Mouse (Mus musculus): ENCODE measurements around the gene Schip1. TPM values are rescaled to one million over a fixed set of nuclear protein-coding genes. Genes with fewer than 3 reads are reported as not detected.

Gene Schip1
- polyA plus RNA-seq, 1 experiment, result 8.0 TPM

DNA sequence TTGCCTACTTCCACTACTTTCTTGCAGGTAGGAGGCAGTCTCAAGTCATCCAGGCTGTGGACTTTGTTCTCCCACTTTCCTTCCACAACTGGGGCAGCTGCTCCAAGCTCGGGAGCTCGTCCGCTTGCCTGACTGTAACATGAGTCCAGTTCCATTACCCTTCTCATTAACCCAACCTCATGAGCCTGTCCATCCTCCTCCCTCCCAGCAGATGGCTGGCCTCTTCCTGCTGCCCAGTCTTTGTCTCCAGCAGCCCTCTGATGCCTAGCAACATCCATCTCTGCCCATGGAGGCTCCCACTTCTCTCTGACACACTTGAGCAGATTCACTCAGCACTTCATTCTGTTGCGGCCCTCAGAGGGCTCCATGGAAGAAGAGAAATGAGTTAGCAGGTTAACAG lies 204.6 kb downstream of the Schip1 start:
- TF ChIP-seq CTCF (IDR thresholded peaks at IDR 0.05; ENCODE audit: control insufficient read depth, insufficient read depth, low read length) (no peak), POLR2A (IDR thresholded peaks at IDR 0.05; ENCODE audit: borderline replicate concordance, control insufficient read depth, low read depth, low read length) (no peak)
- H3K4me3 ChIP-seq (replicated peaks; ENCODE audit: control insufficient read depth, low read depth, low read length), result no peak overlapping the region
- no peaks in the 10 kb centered on the region for H3K4me1 ChIP-seq (ENCODE audit: control insufficient read depth, insufficient read depth, low read length)
- WGBS, result 90% methylated on average over 4 of the region's 4 CpGs
- no peak overlapping the region for H3K27ac ChIP-seq (ENCODE audit: control insufficient read depth, insufficient read depth, low read depth, low read length, poor library complexity)

DNA sequence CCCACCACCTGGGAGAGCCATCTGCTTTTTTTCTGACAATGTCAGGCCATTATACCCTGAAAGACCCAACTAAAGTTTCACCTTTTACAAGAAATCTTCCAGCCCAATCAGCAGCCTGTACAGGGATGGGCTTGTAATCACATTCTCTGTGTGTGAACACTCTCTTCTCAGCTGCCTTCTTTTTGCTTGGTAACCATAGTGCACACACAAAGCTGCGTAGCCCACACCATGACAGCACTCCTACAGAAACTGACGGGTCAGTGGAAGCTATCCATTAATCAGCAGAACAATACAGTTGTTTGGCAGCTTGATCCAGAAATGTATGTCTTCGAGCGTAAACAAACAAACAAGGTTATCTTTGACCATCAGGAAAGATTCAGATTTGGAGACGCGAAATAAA lies 205.6 kb downstream of the Schip1 start:
- WGBS, result 80% methylated on average over 6 of the region's 6 CpGs

DNA sequence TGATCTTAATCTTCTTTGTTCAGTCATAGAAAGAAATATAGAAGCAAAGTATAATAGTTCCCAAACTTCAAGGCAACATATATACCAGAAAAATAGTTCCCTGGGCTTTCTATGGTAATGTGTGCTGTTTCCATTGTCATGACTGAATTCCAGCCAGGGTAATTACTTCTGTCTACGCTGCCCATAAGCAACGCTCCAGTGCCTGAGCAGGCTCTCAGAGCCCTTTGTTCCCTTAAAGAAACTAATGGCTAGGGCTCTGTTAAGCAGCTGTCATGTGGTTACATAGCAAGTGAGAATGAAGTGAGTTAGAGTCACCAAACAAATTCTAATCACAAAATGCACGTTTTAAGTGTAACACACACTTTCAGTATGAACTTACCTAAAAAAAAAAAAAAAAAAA lies 206.9 kb downstream of the Schip1 start:
- no peak for TF ChIP-seq CTCF (IDR thresholded peaks at IDR 0.05; ENCODE audit: control insufficient read depth, insufficient read depth, low read length)
- TF ChIP-seq POLR2A (IDR thresholded peaks at IDR 0.05; ENCODE audit: borderline replicate concordance, control insufficient read depth, low read depth, low read length), result no peak
- H3K4me1 ChIP-seq (ENCODE audit: control insufficient read depth, insufficient read depth, low read length), result no peaks in the 10 kb centered on the region
- no peak overlapping the region for H3K4me3 ChIP-seq (replicated peaks; ENCODE audit: control insufficient read depth, low read depth, low read length)
- H3K27ac ChIP-seq (ENCODE audit: control insufficient read depth, insufficient read depth, low read depth, low read length, poor library complexity), result no peak overlapping the region
- WGBS, result 74% methylated on average over 3 of the region's 3 CpGs

More for the DNA sequence above, 205.6 kb downstream of the Schip1 start:
- no peaks in the 10 kb centered on the region for H3K4me1 ChIP-seq (ENCODE audit: control insufficient read depth, insufficient read depth, low read length)
- H3K4me3 ChIP-seq (replicated peaks; ENCODE audit: control insufficient read depth, low read depth, low read length), result no peak overlapping the region
- TF ChIP-seq CTCF (IDR thresholded peaks at IDR 0.05; ENCODE audit: control insufficient read depth, insufficient read depth, low read length) (no peak), POLR2A (IDR thresholded peaks at IDR 0.05; ENCODE audit: borderline replicate concordance, control insufficient read depth, low read depth, low read length) (no peak)
- no peak overlapping the region for H3K27ac ChIP-seq (ENCODE audit: control insufficient read depth, insufficient read depth, low read depth, low read length, poor library complexity)

DNA sequence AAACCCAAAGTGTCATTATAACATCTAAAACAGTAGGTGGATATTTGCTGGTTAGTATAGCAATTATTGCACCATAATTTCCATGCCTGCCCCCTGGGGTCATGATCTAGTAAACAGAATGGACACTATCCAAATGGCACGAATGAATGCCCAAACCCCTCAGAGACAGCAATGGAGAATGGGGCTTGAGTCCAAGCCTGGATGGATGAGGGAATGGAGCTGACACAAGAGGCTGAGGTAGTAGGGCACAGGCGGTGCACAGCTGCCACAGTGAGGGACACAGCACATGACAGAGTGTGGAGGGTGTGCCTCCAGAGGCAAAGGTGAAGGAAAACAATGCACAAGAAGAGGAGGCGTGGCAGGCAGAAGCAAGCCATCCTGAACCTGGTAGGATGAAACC lies 207.3 kb downstream of the Schip1 start:
- Histone ChIP-seq H3K27ac (ENCODE audit: control insufficient read depth, insufficient read depth, low read depth, low read length, poor library complexity) (no peak overlapping the region), H3K4me1 (ENCODE audit: control insufficient read depth, insufficient read depth, low read length) (no peaks in the 10 kb centered on the region)
- WGBS, result 76% methylated on average over 3 of the region's 3 CpGs

DNA sequence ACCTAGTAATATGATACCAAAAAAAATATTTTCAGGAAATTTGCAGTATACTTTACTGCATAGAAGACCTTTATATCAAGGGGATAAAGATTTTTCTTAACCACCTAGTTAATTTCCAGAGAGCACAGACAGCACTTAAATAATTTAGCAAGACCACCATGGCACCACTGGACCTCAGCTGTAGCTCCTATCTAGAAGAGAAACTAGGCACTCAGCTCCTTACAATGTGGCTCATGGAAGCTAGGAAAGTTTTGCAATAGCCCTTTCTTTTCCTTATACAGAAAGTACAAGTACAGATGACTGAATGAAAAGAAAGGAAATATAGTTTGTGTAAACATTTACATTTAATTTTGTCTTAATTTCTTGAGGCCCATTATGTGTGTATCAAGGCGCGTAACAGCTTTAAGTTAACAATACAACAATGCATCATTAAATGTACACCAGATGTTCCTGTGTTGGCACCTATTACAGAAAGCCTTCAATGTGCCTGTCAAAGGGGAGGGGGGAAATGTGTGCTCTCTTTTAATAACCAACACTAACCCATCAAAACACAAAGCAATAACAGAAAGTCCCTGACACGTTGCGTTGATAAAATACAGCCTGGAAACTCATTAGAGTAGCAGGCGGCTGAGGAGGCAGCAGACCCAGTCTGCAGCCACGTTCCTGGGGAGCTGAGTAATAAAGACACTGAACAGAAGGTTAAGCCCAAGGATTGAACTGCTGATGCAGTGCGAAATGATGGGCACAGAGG lies 218.4 kb downstream of the Schip1 start:
- no peak overlapping the region for H3K27ac ChIP-seq (ENCODE audit: control insufficient read depth, insufficient read depth, low read depth, low read length, poor library complexity)
- H3K4me1 ChIP-seq (ENCODE audit: control insufficient read depth, insufficient read depth, low read length), result no peaks in the 10 kb centered on the region
- TF ChIP-seq POLR2A (IDR thresholded peaks at IDR 0.05; ENCODE audit: borderline replicate concordance, control insufficient read depth, low read depth, low read length) (no peak), CTCF (IDR thresholded peaks at IDR 0.05; ENCODE audit: control insufficient read depth, insufficient read depth, low read length) (no peak)
- no peak overlapping the region for H3K4me3 ChIP-seq (replicated peaks; ENCODE audit: control insufficient read depth, low read depth, low read length)
- WGBS, result 73% methylated on average over 7 of the region's 7 CpGs

More for the DNA sequence above, 207.3 kb downstream of the Schip1 start:
- TF ChIP-seq CTCF (IDR thresholded peaks at IDR 0.05; ENCODE audit: control insufficient read depth, insufficient read depth, low read length) (no peak), POLR2A (IDR thresholded peaks at IDR 0.05; ENCODE audit: borderline replicate concordance, control insufficient read depth, low read depth, low read length) (no peak)
- no peak overlapping the region for H3K4me3 ChIP-seq (replicated peaks; ENCODE audit: control insufficient read depth, low read depth, low read length)

DNA sequence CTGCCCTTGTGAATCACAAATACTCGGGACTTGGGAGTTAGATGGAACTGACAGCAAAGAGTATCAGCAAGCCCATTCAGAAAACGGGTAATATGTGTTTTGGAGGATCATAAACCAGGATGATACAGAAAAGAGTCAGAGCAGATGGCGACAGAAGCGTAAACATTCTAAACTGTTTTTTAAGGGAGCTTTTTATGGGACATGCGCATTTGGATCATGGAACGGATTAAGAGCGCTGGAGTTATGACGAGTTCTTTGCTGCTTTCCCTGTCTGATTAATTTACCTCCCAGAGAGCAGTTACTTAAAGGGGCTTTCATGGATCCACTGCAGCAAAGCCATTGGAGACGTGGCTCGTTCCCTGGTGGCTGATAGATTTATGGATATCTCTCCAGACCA lies 219.0 kb downstream of the Schip1 start:
- H3K4me1 ChIP-seq (ENCODE audit: control insufficient read depth, insufficient read depth, low read length), result no peaks in the 10 kb centered on the region
- TF ChIP-seq CTCF (IDR thresholded peaks at IDR 0.05; ENCODE audit: control insufficient read depth, insufficient read depth, low read length), result no peak
- no peak for TF ChIP-seq POLR2A (IDR thresholded peaks at IDR 0.05; ENCODE audit: borderline replicate concordance, control insufficient read depth, low read depth, low read length)
- H3K4me3 ChIP-seq (replicated peaks; ENCODE audit: control insufficient read depth, low read depth, low read length), result no peak overlapping the region
- no peak overlapping the region for H3K27ac ChIP-seq (ENCODE audit: control insufficient read depth, insufficient read depth, low read depth, low read length, poor library complexity)
- WGBS, result 78% methylated on average over 10 of the region's 10 CpGs

DNA sequence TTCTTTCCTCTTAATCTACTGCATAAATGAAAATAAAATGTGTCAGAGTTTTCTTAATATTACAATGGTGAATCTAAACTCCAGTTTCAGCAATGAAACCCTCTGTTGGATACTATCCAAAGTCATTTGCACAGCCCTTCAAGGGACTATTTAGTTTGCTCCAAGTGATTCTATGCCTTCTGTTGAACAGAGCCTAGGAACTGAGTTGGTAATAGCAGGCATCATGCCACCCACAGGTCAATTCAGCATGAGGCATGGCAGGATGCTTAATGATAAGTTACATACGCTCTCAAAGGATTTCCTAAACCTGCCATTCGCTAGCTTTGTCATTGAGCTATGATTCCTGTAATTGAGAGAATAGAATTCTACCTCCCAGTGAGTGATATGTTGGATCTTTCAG lies 219.9 kb downstream of the Schip1 start:
- TF ChIP-seq CTCF (IDR thresholded peaks at IDR 0.05; ENCODE audit: control insufficient read depth, insufficient read depth, low read length) (no peak), POLR2A (IDR thresholded peaks at IDR 0.05; ENCODE audit: borderline replicate concordance, control insufficient read depth, low read depth, low read length) (no peak)
- 78% methylated on average over 2 of the region's 2 CpGs for WGBS
- Histone ChIP-seq H3K4me1 (ENCODE audit: control insufficient read depth, insufficient read depth, low read length) (no peaks in the 10 kb centered on the region), H3K27ac (ENCODE audit: control insufficient read depth, insufficient read depth, low read depth, low read length, poor library complexity) (no peak overlapping the region), H3K4me3 (replicated peaks; ENCODE audit: control insufficient read depth, low read depth, low read length) (no peak overlapping the region)

DNA sequence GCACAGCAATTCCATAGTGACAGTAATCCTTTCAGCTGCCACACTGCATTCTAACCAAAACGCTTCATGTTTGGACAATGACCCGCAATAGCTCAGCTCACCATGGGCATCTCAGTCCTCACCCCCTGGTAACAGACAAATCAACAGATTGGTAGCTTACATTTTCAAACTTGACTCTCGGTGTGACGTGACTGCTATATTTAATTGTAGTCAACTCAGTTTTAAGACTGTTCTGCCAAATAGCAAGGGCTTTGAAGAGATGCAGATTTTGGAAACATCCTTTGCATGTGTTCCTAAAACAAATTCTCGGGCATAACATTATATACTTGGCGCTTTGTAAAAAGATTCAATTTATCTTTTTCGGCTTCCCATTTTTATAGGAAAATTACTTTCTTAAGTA lies 232.2 kb downstream of the Schip1 start:
- H3K27ac ChIP-seq (ENCODE audit: control insufficient read depth, insufficient read depth, low read depth, low read length, poor library complexity), result no peak overlapping the region
- H3K4me1 ChIP-seq (ENCODE audit: control insufficient read depth, insufficient read depth, low read length), result no peaks in the 10 kb centered on the region
- H3K4me3 ChIP-seq (replicated peaks; ENCODE audit: control insufficient read depth, low read depth, low read length), result no peak overlapping the region
- TF ChIP-seq POLR2A (IDR thresholded peaks at IDR 0.05; ENCODE audit: borderline replicate concordance, control insufficient read depth, low read depth, low read length) (no peak), CTCF (IDR thresholded peaks at IDR 0.05; ENCODE audit: control insufficient read depth, insufficient read depth, low read length) (no peak)
- WGBS, result 85% methylated on average over 7 of the region's 7 CpGs

Data from bone marrow, adult 2 months (tissue).